Mouse (Mus musculus) heart, embryonic 16.5 days (tissue): Measurements from ENCODE around the gene Snca. TPM values are rescaled to one million over a fixed set of nuclear protein-coding genes. Genes with fewer than 3 reads are reported as not detected.

Experiments
- ATAC-seq: fragments of 200-750 bp; cut with Nextera tagmentation; replicated peaks from 2 replicates; pipeline ENCODE4 v1.8.0; 2017; ENCODE audit warnings: moderate number of reproducible peaks; ENCODE audit not compliant: insufficient read depth, low FRiP score; ENCODE audit errors: extremely low read depth
- H3K27ac ChIP-seq: fragments of 300-500 bp; sonication (generic); 2 replicates; pipeline ENCODE4 v1.5.1; 2014; ENCODE audit warnings: mild to moderate bottlenecking, low read length, control low read depth, moderate library complexity
- H3K27me3 ChIP-seq: fragments of 300-500 bp; sonication (generic); 2 replicates; pipeline ENCODE4 v1.6.1; 2014; ENCODE audit warnings: low read length, mixed read lengths; ENCODE audit not compliant: control insufficient read depth, insufficient read depth
- H3K36me3 ChIP-seq: fragments of 300-500 bp; sonication (generic); 2 replicates; pipeline ENCODE4 v1.6.1; 2014; ENCODE audit not compliant: control insufficient read depth, insufficient read depth
- H3K4me1 ChIP-seq: fragments of 300-500 bp; sonication (generic); 2 replicates; pipeline ENCODE4 v1.6.1; 2014; ENCODE audit warnings: low read length, mixed read lengths; ENCODE audit not compliant: control insufficient read depth, insufficient read depth
- H3K4me2 ChIP-seq: fragments of 300-500 bp; sonication (generic); 2 replicates; pipeline ENCODE4 v1.6.1; 2014; ENCODE audit warnings: low read depth, mild to moderate bottlenecking, control low read depth, low read length
- H3K4me3 ChIP-seq: fragments of 300-500 bp; sonication (generic); 2 replicates; pipeline ENCODE4 v1.5.1; 2014; ENCODE audit warnings: mild to moderate bottlenecking, control low read depth, low read length
- H3K9ac ChIP-seq: fragments of 300-500 bp; sonication (generic); 2 replicates; pipeline ENCODE4 v1.6.1; 2014; ENCODE audit warnings: low read length, control low read depth
- H3K9me3 ChIP-seq: fragments of 300-500 bp; sonication (generic); replicated peaks from 2 replicates; pipeline ENCODE4 v1.6.1; 2016; ENCODE audit warnings: low read length; ENCODE audit not compliant: control insufficient read depth
- WGBS: fragments of 180-500 bp; shearing (Covaris S2); extraction: QIAGEN DNeasy Blood & Tissue Kit; methylation state at CpG from one replicate; pipeline ENCODE4 v1.1.7; 2014; 5-methylcytosine and 5-hydroxymethylcytosine counted together
- polyA plus RNA-seq: library from polyadenylated mRNA; unstranded; fragments of >200 nt; fragmentation: Nextera tagmentation; extraction: Ambion mirVana; gene quantifications from 2 replicates; pipeline ENCODE4 v1.2.1, GENCODE M21; 2015

The Snca gene
- 88.1 and 104 TPM in 2 replicates for polyA plus RNA-seq

GRCm38 (mm10) chr6:60829282-60829891 is at the start of gene Snca:
Gene Snca (minus strand): TSS chr6:60829855.
- WGBS = 2% methylated on average over 14 of the region's 14 CpGs

GRCm38 (mm10) chr6:60870126-60870525 is 40.5 kb upstream of the Snca start:
- Histone ChIP-seq H3K9me3 (no peaks in the 10 kb centered on the region), H3K27me3 (no peaks in the 10 kb centered on the region), H3K4me3 (no peak overlapping the region), H3K27ac (no peak overlapping the region), H3K9ac (no peak overlapping the region), H3K4me1 (no peaks in the 10 kb centered on the region), H3K4me2 (no peak overlapping the region), H3K36me3 (no peaks in the 10 kb centered on the region)
- 61% methylated on average over 1 of the region's 1 CpGs for WGBS
- ATAC-seq = no peak

More at GRCm38 (mm10) chr6:60829282-60829891, at the start of gene Snca:
- Histone ChIP-seq H3K27me3 (no peaks in the 10 kb centered on the region; the same call in 1 of the 2 replicates), H3K9ac (peak within 1 kb of the TSS; percentile 57), H3K9me3 (no peaks in the 10 kb centered on the region), H3K27ac (no peak within 1 kb of the TSS), H3K4me1 (peaks cover 4% of the 10 kb centered on the region; the same call in 1 of the 2 replicates), H3K4me2 (peak within 1 kb of the TSS; percentile 77), H3K4me3 (peak within 1 kb of the TSS; percentile 64), H3K36me3 (no peaks in the 10 kb centered on the region)
- no peak; the same call in 1 of the 2 replicates for ATAC-seq

- Histone ChIP-seq H3K9ac (no peak overlapping the region), H3K9me3 (no peaks in the 10 kb centered on the region)
- WGBS = 65% methylated on average over 2 of the region's 2 CpGs
Measured at GRCm38 (mm10) chr6:60856599-60856998, 26.9 kb upstream of the Snca start.

GRCm38 (mm10) chr6:60851690-60852089 is 22.0 kb upstream of the Snca start:
- Histone ChIP-seq H3K4me3 (no peak overlapping the region), H3K4me2 (no peak overlapping the region), H3K27ac (no peak overlapping the region), H3K4me1 (no peaks in the 10 kb centered on the region), H3K9me3 (no peaks in the 10 kb centered on the region), H3K9ac (no peak overlapping the region), H3K36me3 (no peaks in the 10 kb centered on the region), H3K27me3 (no peaks in the 10 kb centered on the region)
- no peak for ATAC-seq
- WGBS = 78% methylated on average over 2 of the region's 2 CpGs

More at GRCm38 (mm10) chr6:60856599-60856998, 26.9 kb upstream of the Snca start:
- ATAC-seq = no peak
- H3K4me1 ChIP-seq = no peaks in the 10 kb centered on the region
- no peaks in the 10 kb centered on the region for H3K27me3 ChIP-seq
- H3K36me3 ChIP-seq = no peaks in the 10 kb centered on the region
- H3K4me3 ChIP-seq = no peak overlapping the region
- H3K4me2 ChIP-seq = no peak overlapping the region
- no peak overlapping the region for H3K27ac ChIP-seq

- Histone ChIP-seq H3K4me2 (peak overlapping the region; percentile 77), H3K9me3 (no peaks in the 10 kb centered on the region), H3K27ac (no peak overlapping the region), H3K36me3 (no peaks in the 10 kb centered on the region), H3K4me3 (peak overlapping the region; percentile 64), H3K9ac (peak overlapping the region; percentile 57), H3K4me1 (peaks cover 4% of the 10 kb centered on the region; the same call in 1 of the 2 replicates), H3K27me3 (no peaks in the 10 kb centered on the region; the same call in 1 of the 2 replicates)
- ATAC-seq = peak; percentile 83
- 1% methylated on average over 32 of the region's 35 CpGs for WGBS
Measured at GRCm38 (mm10) chr6:60828429-60829264, 1.0 kb downstream of the Snca start.

DNA sequence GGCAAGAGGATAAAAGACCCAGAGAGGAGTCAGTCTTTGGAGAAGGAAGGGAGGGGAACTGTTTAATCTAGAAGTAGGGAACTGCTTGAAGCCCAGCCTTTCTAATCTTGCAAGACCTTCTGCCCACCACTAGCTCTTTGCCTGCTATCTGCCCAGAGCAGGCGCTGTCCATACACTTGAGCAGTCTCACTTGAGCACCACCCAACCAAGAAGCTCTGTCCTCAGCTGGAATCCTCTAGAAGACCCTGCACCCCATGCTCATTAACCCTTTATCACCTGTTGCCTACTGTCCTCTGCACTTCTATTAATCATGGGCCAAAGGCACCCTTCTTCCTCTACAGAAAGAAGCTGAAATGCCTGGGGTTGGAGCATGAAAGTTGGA is 1.6 kb downstream of the Snca start:
- no peak for ATAC-seq
- Histone ChIP-seq H3K4me3 (peak overlapping the region; percentile 64), H3K27ac (no peak overlapping the region), H3K9me3 (no peaks in the 10 kb centered on the region), H3K4me2 (peak overlapping the region; percentile 77), H3K9ac (no peak overlapping the region; the same call in 1 of the 2 replicates), H3K27me3 (no peaks in the 10 kb centered on the region; the same call in 1 of the 2 replicates), H3K4me1 (peaks cover 4% of the 10 kb centered on the region; the same call in 1 of the 2 replicates), H3K36me3 (no peaks in the 10 kb centered on the region)
- WGBS = 28% methylated on average over 1 of the region's 1 CpGs

- H3K27ac ChIP-seq = no peak overlapping the region
- H3K4me3 ChIP-seq = no peak overlapping the region
- no peak overlapping the region for H3K4me2 ChIP-seq
- H3K4me1 ChIP-seq = peaks cover 4% of the 10 kb centered on the region; the same call in 1 of the 2 replicates
- no peaks in the 10 kb centered on the region for H3K36me3 ChIP-seq
- H3K27me3 ChIP-seq = no peaks in the 10 kb centered on the region; the same call in 1 of the 2 replicates
- WGBS = 42% methylated on average over 1 of the region's 1 CpGs
- H3K9me3 ChIP-seq = no peaks in the 10 kb centered on the region
- ATAC-seq = no peak
- no peak overlapping the region for H3K9ac ChIP-seq
Measured at GRCm38 (mm10) chr6:60827290-60827689, 2.4 kb downstream of the Snca start.

DNA sequence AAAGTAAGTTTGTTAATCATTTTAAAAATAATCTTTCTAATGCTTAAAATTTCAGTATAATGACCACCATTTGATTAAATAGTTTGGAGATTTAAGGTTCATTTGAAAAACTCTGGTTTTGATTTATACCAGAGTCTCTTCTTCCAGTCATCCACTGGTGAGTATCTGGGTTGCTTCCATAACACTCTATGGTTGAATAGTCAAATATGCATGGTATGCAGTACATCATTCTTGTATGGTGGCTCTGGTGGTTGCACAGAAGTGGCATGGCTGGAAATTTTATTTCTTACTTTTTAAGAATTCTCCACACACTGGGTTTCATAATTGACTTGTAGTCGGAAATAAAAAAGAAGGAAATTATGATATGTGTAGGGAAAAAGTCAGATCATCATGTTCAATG is 10.4 kb downstream of the Snca start:
- Histone ChIP-seq H3K27me3 (no peaks in the 10 kb centered on the region), H3K4me1 (no peaks in the 10 kb centered on the region), H3K9me3 (no peaks in the 10 kb centered on the region), H3K9ac (no peak overlapping the region), H3K4me3 (no peak overlapping the region), H3K36me3 (no peaks in the 10 kb centered on the region), H3K27ac (no peak overlapping the region), H3K4me2 (no peak overlapping the region)
- 83% methylated on average over 1 of the region's 1 CpGs for WGBS
- ATAC-seq = no peak

GRCm38 (mm10) chr6:60813516-60813915 is 16.1 kb downstream of the Snca start:
- Histone ChIP-seq H3K9me3 (no peaks in the 10 kb centered on the region), H3K27ac (no peak overlapping the region), H3K4me1 (no peaks in the 10 kb centered on the region), H3K9ac (no peak overlapping the region), H3K4me2 (no peak overlapping the region), H3K4me3 (no peak overlapping the region), H3K27me3 (no peaks in the 10 kb centered on the region), H3K36me3 (no peaks in the 10 kb centered on the region)
- no peak for ATAC-seq
- 51% methylated on average over 3 of the region's 3 CpGs for WGBS
